ENCODE assay signal across 33 mouse cellular contexts in the genomic region with DNA sequence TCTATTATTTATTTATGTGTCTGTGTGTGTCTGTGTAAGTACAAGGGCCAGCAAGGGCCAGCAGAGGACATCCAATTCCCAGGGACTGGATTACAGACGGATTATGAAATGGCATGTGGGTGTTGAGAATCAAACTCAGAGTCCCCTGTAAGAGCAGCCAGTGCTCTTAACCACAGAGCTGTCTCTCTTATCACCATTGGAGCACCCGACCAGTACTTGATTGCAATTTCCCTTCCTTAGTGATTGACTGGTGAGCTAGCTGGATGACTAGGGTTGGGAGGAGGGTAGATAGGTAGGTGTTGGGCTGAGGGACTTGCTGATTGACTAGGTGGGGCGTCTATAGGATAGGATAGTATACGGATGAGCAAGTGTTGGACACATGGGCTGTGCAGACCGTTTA. TPM values are rescaled to one million over a fixed set of nuclear protein-coding genes. Genes with fewer than 3 reads are reported as not detected.
"Had no signal": no experiment of that assay in that cellular context is flagged by ENCODE, and none has a peak within 500 bp of the region (broad histone marks: within the 10 kb centered on the region; RNA-seq: fewer than 3 reads in every experiment).

No protein-coding gene starts in this region.

- H3K36me3 ChIP-seq: embryonic facial prominence, embryonic 10.5 days; embryonic facial prominence, embryonic 12.5 days; embryonic facial prominence, embryonic 13.5 days; embryonic facial prominence, embryonic 15.5 days; forebrain, embryonic 10.5 days; forebrain, embryonic 12.5 days; forebrain, embryonic 15.5 days had no signal

- H3K27ac ChIP-seq: embryonic facial prominence, embryonic 10.5 days; embryonic facial prominence, embryonic 12.5 days; embryonic facial prominence, embryonic 13.5 days; embryonic facial prominence, embryonic 15.5 days; forebrain, embryonic 10.5 days; forebrain, embryonic 12.5 days; forebrain, embryonic 13.5 days; forebrain, embryonic 15.5 days; gastrocnemius, adult 2 months; heart, adult 2 months had no signal

- H3K9ac ChIP-seq: embryonic facial prominence, embryonic 12.5 days; embryonic facial prominence, embryonic 13.5 days; embryonic facial prominence, embryonic 15.5 days; forebrain, embryonic 12.5 days; forebrain, embryonic 13.5 days; forebrain, embryonic 15.5 days; forebrain, postnatal 0 days had no signal

- ATAC-seq: forebrain, embryonic 13.5 days; forebrain, embryonic 14.5 days; forebrain, embryonic 15.5 days; forebrain, embryonic 16.5 days; forebrain, postnatal 0 days had no signal

- H3K9me3 ChIP-seq: embryonic facial prominence, embryonic 10.5 days; embryonic facial prominence, embryonic 12.5 days; embryonic facial prominence, embryonic 13.5 days; embryonic facial prominence, embryonic 15.5 days; forebrain, embryonic 10.5 days; forebrain, embryonic 13.5 days; forebrain, embryonic 15.5 days had no signal

- H3K27me3 ChIP-seq: embryonic facial prominence, embryonic 12.5 days; embryonic facial prominence, embryonic 13.5 days; embryonic facial prominence, embryonic 15.5 days; forebrain, embryonic 12.5 days; forebrain, embryonic 13.5 days; forebrain, embryonic 15.5 days had no signal

- DNase-seq: cerebellum, adult 8-10 months; cerebellum, adult 9-10 months; cerebellum, adult 9-11 months; cerebellum, postnatal 10 days; cerebellum, postnatal 14 days; cerebellum, postnatal 25 days; cerebellum, postnatal 36 days; embryo, embryonic 11 days; forebrain, postnatal 0 days; gastrocnemius, adult 2 months; gastrocnemius, postnatal 10 days; gastrocnemius, postnatal 14 days; gastrocnemius, postnatal 25 days; gastrocnemius, postnatal 36 days; heart, adult 18-20 months; heart, adult 2 months had no signal

- H3K4me3 ChIP-seq: embryonic facial prominence, embryonic 10.5 days; embryonic facial prominence, embryonic 12.5 days; embryonic facial prominence, embryonic 13.5 days; embryonic facial prominence, embryonic 15.5 days; erythroblast, embryonic 14.5 days; forebrain, embryonic 10.5 days; forebrain, embryonic 12.5 days; forebrain, embryonic 13.5 days; forebrain, embryonic 15.5 days; gastrocnemius, adult 2 months; heart, adult 2 months had no signal

- H3K4me1 ChIP-seq: embryonic facial prominence, embryonic 10.5 days; embryonic facial prominence, embryonic 12.5 days; embryonic facial prominence, embryonic 13.5 days; embryonic facial prominence, embryonic 15.5 days; forebrain, embryonic 10.5 days; forebrain, embryonic 12.5 days; forebrain, embryonic 13.5 days; forebrain, embryonic 15.5 days had no signal

RNA-seq across cellular contexts. Expression of a gene that starts 3.4 kb away (rescaled TPM):
- total RNA-seq: common myeloid progenitor, adult 5-6 weeks; forebrain, postnatal 0 days; gastrocnemius, adult 2 months; gastrocnemius, postnatal 14 days; gastrocnemius, postnatal 25 days; gastrocnemius, postnatal 36 days; granulocyte monocyte progenitor cell, adult 5-6 weeks had no signal
- polyA plus RNA-seq: cortical plate, adult 2 months; embryonic facial prominence, embryonic 10.5 days; embryonic facial prominence, embryonic 11.5 days; embryonic facial prominence, embryonic 12.5 days; embryonic facial prominence, embryonic 13.5 days; erythroblast, embryonic 14.5 days; forebrain, embryonic 10.5 days; forebrain, embryonic 11.5 days; forebrain, embryonic 12.5 days; forebrain, embryonic 13.5 days; forebrain, embryonic 14.5 days; forebrain, embryonic 15.5 days; forebrain, embryonic 16.5 days; forebrain, postnatal 0 days; frontal cortex, adult 2 months had no signal
